Mouse (Mus musculus): ENCODE data around the gene Dysf. TPM values are rescaled to one million over a fixed set of nuclear protein-coding genes. Genes with fewer than 3 reads are reported as not detected.

The Dysf gene
- polyA plus RNA-seq, 1 experiment from 2014 or later: 18.6 TPM

GRCm38 (mm10) chr6:84111106-84111505, 102.7 kb downstream of the Dysf start:
- Histone ChIP-seq H3K9ac (ENCODE audit: low read length) (no peak overlapping the region), H3K4me3 (ENCODE audit: control insufficient read depth in 1 of 2, insufficient read depth in 1 of 2, low read depth in 1 of 2, low read length in 2 of 2) (no peak overlapping the region), H3K27me3 (ENCODE audit: control insufficient read depth, insufficient read depth, low read length) (no peaks in the 10 kb centered on the region), H3K27ac (replicated peaks in 1 of 2; ENCODE audit: control insufficient read depth in 1 of 2, insufficient read depth in 1 of 2, low read depth in 2 of 2, low read length in 2 of 2) (no peak overlapping the region), H3K36me3 (ENCODE audit: control insufficient read depth, insufficient read depth, low read length) (peaks cover 43% of the 10 kb centered on the region), H3K4me1 (ENCODE audit: control insufficient read depth in 2 of 2, insufficient read depth in 2 of 2, low read length in 2 of 2) (peaks cover 9 to 15% of the 10 kb centered on the region in 2 experiments), H3K4me2 (ENCODE audit: low read length) (no peak overlapping the region), H3K9me3 (ENCODE audit: control insufficient read depth, low read length) (no peaks in the 10 kb centered on the region)
- ATAC-seq (ENCODE audit: insufficient number of reproducible peaks, insufficient read depth, low FRiP score, low read depth): no peak
- 51% methylated on average over 11 of the region's 11 CpGs for WGBS

DNA sequence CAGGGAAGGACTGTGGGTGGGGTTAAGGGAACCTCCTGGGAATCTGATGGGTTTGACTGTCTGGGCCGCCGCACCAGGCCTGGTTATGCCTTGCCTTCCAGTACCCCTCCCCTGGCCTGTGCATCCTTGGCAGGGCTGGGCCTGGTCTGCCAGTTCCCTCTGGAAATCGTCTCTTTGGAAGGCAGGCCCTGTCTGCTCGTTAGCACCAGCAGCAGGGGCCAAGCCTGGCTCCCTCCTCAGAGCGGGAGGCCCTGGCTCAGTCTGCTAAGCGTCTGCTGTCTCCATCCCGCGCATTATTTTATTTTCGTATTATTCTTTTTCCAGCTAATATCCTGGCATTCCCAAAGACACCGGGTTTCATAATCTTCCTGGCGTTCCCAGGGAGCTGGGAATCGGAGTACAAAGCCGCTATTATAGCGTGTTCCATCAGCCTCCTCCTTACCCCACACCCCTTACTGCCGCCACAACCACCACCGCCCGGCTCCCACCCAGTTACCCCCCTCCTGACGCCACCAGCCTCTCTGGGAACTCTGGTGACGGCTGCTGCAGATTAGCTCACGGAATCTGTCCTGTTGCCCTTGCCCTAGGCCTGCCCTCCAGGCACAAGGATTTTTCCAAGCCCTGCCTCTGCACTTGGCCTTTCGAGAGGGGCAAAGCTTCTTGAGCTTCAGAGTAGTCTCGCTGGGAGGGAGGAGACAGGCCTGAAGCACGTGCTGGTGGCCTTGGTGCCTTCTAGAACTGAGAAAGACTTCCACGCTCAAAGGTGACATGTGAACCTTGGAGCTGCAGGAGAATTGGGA, 111.5 kb downstream of the Dysf start:
- H3K9ac ChIP-seq (ENCODE audit: low read length): no peak overlapping the region
- no peak for ATAC-seq (ENCODE audit: insufficient number of reproducible peaks, insufficient read depth, low FRiP score, low read depth)
- 54% methylated on average over 24 of the region's 24 CpGs for WGBS
- H3K9me3 ChIP-seq (ENCODE audit: control insufficient read depth, low read length): no peaks in the 10 kb centered on the region
- peaks cover 5 to 14% of the 10 kb centered on the region in 2 experiments for H3K4me1 ChIP-seq (ENCODE audit: control insufficient read depth in 2 of 2, insufficient read depth in 2 of 2, low read length in 2 of 2)
- no peaks in the 10 kb centered on the region for H3K27me3 ChIP-seq (ENCODE audit: control insufficient read depth, insufficient read depth, low read length)
- H3K4me3 ChIP-seq (ENCODE audit: control insufficient read depth in 1 of 2, insufficient read depth in 1 of 2, low read depth in 1 of 2, low read length in 2 of 2): no peak overlapping the region
- H3K4me2 ChIP-seq (ENCODE audit: low read length): no peak overlapping the region
- peaks cover 13% of the 10 kb centered on the region; the same call in 1 of the 2 replicates for H3K36me3 ChIP-seq (ENCODE audit: control insufficient read depth, insufficient read depth, low read length)
- 0 out of 4 replicates have a peak overlapping the region, but pooled peaks of 1 of the 2 experiments have one; percentile 30 for H3K27ac ChIP-seq (replicated peaks in 1 of 2; ENCODE audit: control insufficient read depth in 1 of 2, insufficient read depth in 1 of 2, low read depth in 2 of 2, low read length in 2 of 2)

GRCm38 (mm10) chr6:84124609-84125008, 116.2 kb downstream of the Dysf start:
- no peaks in the 10 kb centered on the region for H3K9me3 ChIP-seq (ENCODE audit: control insufficient read depth, low read length)
- no peaks in the 10 kb centered on the region for H3K27me3 ChIP-seq (ENCODE audit: control insufficient read depth, insufficient read depth, low read length)
- H3K4me1 ChIP-seq (ENCODE audit: control insufficient read depth in 2 of 2, insufficient read depth in 2 of 2, low read length in 2 of 2): peaks cover 5 to 17% of the 10 kb centered on the region in 2 experiments
- H3K36me3 ChIP-seq (ENCODE audit: control insufficient read depth, insufficient read depth, low read length): peaks cover 2% of the 10 kb centered on the region
- H3K27ac ChIP-seq (replicated peaks in 1 of 2; ENCODE audit: control insufficient read depth in 1 of 2, insufficient read depth in 1 of 2, low read depth in 2 of 2, low read length in 2 of 2): no peak overlapping the region
- no peak for ATAC-seq (ENCODE audit: insufficient number of reproducible peaks, insufficient read depth, low FRiP score, low read depth)
- no peak overlapping the region for H3K4me3 ChIP-seq (ENCODE audit: control insufficient read depth in 1 of 2, insufficient read depth in 1 of 2, low read depth in 1 of 2, low read length in 2 of 2)
- 83% methylated on average over 9 of the region's 9 CpGs for WGBS
- no peak overlapping the region for H3K9ac ChIP-seq (ENCODE audit: low read length)
- H3K4me2 ChIP-seq (ENCODE audit: low read length): no peak overlapping the region

- Histone ChIP-seq H3K27ac (replicated peaks in 1 of 2; ENCODE audit: control insufficient read depth in 1 of 2, insufficient read depth in 1 of 2, low read depth in 2 of 2, low read length in 2 of 2) (no peak overlapping the region), H3K27me3 (ENCODE audit: control insufficient read depth, insufficient read depth, low read length) (no peaks in the 10 kb centered on the region), H3K9ac (ENCODE audit: low read length) (no peak overlapping the region), H3K9me3 (ENCODE audit: control insufficient read depth, low read length) (no peaks in the 10 kb centered on the region), H3K4me1 (ENCODE audit: control insufficient read depth in 2 of 2, insufficient read depth in 2 of 2, low read length in 2 of 2) (peaks cover 5 to 12% of the 10 kb centered on the region in 2 experiments), H3K36me3 (ENCODE audit: control insufficient read depth, insufficient read depth, low read length) (peaks cover 2% of the 10 kb centered on the region), H3K4me3 (ENCODE audit: control insufficient read depth in 1 of 2, insufficient read depth in 1 of 2, low read depth in 1 of 2, low read length in 2 of 2) (no peak overlapping the region), H3K4me2 (ENCODE audit: low read length) (no peak overlapping the region)
- ATAC-seq (ENCODE audit: insufficient number of reproducible peaks, insufficient read depth, low FRiP score, low read depth): no peak
- WGBS: 82% methylated on average over 4 of the region's 4 CpGs
Measured at GRCm38 (mm10) chr6:84125101-84125500, 116.7 kb downstream of the Dysf start.

- H3K9me3 ChIP-seq (ENCODE audit: control insufficient read depth, low read length): no peaks in the 10 kb centered on the region
- peaks cover 9 to 14% of the 10 kb centered on the region in 2 experiments; a peak in 3 of 4 replicates for H3K4me1 ChIP-seq (ENCODE audit: control insufficient read depth in 2 of 2, insufficient read depth in 2 of 2, low read length in 2 of 2)
- H3K9ac ChIP-seq (ENCODE audit: low read length): no peak overlapping the region
- no peak overlapping the region for H3K4me3 ChIP-seq (ENCODE audit: control insufficient read depth in 1 of 2, insufficient read depth in 1 of 2, low read depth in 1 of 2, low read length in 2 of 2)
- no peak overlapping the region for H3K4me2 ChIP-seq (ENCODE audit: low read length)
- peaks cover 17% of the 10 kb centered on the region for H3K36me3 ChIP-seq (ENCODE audit: control insufficient read depth, insufficient read depth, low read length)
- no peaks in the 10 kb centered on the region for H3K27me3 ChIP-seq (ENCODE audit: control insufficient read depth, insufficient read depth, low read length)
- WGBS: 87% methylated on average over 2 of the region's 2 CpGs
- no peak overlapping the region for H3K27ac ChIP-seq (replicated peaks in 1 of 2; ENCODE audit: control insufficient read depth in 1 of 2, insufficient read depth in 1 of 2, low read depth in 2 of 2, low read length in 2 of 2)
- no peak for ATAC-seq (ENCODE audit: insufficient number of reproducible peaks, insufficient read depth, low FRiP score, low read depth)
Measured at GRCm38 (mm10) chr6:84128229-84128628, 119.8 kb downstream of the Dysf start.

DNA sequence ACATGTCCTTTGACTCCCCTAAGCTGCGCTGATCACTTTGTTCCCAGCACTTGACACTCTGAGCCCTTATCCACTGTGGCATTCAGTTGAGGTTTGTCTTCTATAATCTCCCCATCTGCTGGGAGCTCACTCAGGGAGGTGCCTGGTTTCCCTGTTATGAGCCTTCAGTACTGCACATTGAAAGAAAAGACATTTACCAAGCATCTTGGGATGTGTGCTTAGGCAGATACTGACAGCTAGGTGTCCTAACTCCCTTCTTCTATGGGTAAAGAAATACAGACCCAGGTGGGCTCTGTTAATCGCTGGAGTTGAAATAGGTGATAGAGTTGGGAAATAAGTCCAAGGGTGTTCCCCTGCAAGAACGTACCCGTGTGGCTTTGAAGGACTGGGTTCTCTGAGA, 122.5 kb downstream of the Dysf start:
- Histone ChIP-seq H3K4me1 (ENCODE audit: control insufficient read depth in 2 of 2, insufficient read depth in 2 of 2, low read length in 2 of 2) (peaks cover 9 to 20% of the 10 kb centered on the region in 2 experiments), H3K9ac (ENCODE audit: low read length) (no peak overlapping the region), H3K27ac (replicated peaks in 1 of 2; ENCODE audit: control insufficient read depth in 1 of 2, insufficient read depth in 1 of 2, low read depth in 2 of 2, low read length in 2 of 2) (peak overlapping the region in 1 of 2 experiments; percentile 55; a peak in 1 of 4 replicates), H3K4me3 (ENCODE audit: control insufficient read depth in 1 of 2, insufficient read depth in 1 of 2, low read depth in 1 of 2, low read length in 2 of 2) (no peak overlapping the region), H3K27me3 (ENCODE audit: control insufficient read depth, insufficient read depth, low read length) (no peaks in the 10 kb centered on the region), H3K4me2 (ENCODE audit: low read length) (no peak overlapping the region), H3K36me3 (ENCODE audit: control insufficient read depth, insufficient read depth, low read length) (peaks cover 24% of the 10 kb centered on the region; the same call in 1 of the 2 replicates), H3K9me3 (ENCODE audit: control insufficient read depth, low read length) (no peaks in the 10 kb centered on the region)
- WGBS: 75% methylated on average over 4 of the region's 4 CpGs
- ATAC-seq (ENCODE audit: insufficient number of reproducible peaks, insufficient read depth, low FRiP score, low read depth): no peak

GRCm38 (mm10) chr6:84131539-84131938, 123.1 kb downstream of the Dysf start:
- peak overlapping the region; percentile 10 to 55; a peak in 3 of 4 replicates for H3K27ac ChIP-seq (replicated peaks in 1 of 2; ENCODE audit: control insufficient read depth in 1 of 2, insufficient read depth in 1 of 2, low read depth in 2 of 2, low read length in 2 of 2)
- H3K36me3 ChIP-seq (ENCODE audit: control insufficient read depth, insufficient read depth, low read length): peaks cover 26% of the 10 kb centered on the region; the same call in 1 of the 2 replicates
- peaks cover 9 to 20% of the 10 kb centered on the region in 2 experiments for H3K4me1 ChIP-seq (ENCODE audit: control insufficient read depth in 2 of 2, insufficient read depth in 2 of 2, low read length in 2 of 2)
- H3K4me2 ChIP-seq (ENCODE audit: low read length): no peak overlapping the region
- H3K27me3 ChIP-seq (ENCODE audit: control insufficient read depth, insufficient read depth, low read length): no peaks in the 10 kb centered on the region
- no peak overlapping the region for H3K9ac ChIP-seq (ENCODE audit: low read length)
- 48% methylated on average over 9 of the region's 9 CpGs for WGBS
- H3K9me3 ChIP-seq (ENCODE audit: control insufficient read depth, low read length): no peaks in the 10 kb centered on the region
- no peak overlapping the region for H3K4me3 ChIP-seq (ENCODE audit: control insufficient read depth in 1 of 2, insufficient read depth in 1 of 2, low read depth in 1 of 2, low read length in 2 of 2)
- no peak for ATAC-seq (ENCODE audit: insufficient number of reproducible peaks, insufficient read depth, low FRiP score, low read depth)
